Mouse (Mus musculus): ENCODE measurements around the gene Lsm12.
A peak's percentile ranks its signal among the peaks of the same experiment; 100 is the strongest.

Lsm12 gene

GRCm38 (mm10) chr11:102184646-102185495, at the start of gene Lsm12:
Gene Lsm12 (minus strand): TSS chr11:102185296.
- DNase-seq (ENCODE audit: low spot score) = peak; percentile 97

GRCm38 (mm10) chr11:102230006-102230741, 45.1 kb upstream of the Lsm12 start, which contains the start of gene Hdac5:
Gene Hdac5 (minus strand): TSS chr11:102230166.
- peak; percentile 99 for DNase-seq (ENCODE audit: low spot score)

DNA sequence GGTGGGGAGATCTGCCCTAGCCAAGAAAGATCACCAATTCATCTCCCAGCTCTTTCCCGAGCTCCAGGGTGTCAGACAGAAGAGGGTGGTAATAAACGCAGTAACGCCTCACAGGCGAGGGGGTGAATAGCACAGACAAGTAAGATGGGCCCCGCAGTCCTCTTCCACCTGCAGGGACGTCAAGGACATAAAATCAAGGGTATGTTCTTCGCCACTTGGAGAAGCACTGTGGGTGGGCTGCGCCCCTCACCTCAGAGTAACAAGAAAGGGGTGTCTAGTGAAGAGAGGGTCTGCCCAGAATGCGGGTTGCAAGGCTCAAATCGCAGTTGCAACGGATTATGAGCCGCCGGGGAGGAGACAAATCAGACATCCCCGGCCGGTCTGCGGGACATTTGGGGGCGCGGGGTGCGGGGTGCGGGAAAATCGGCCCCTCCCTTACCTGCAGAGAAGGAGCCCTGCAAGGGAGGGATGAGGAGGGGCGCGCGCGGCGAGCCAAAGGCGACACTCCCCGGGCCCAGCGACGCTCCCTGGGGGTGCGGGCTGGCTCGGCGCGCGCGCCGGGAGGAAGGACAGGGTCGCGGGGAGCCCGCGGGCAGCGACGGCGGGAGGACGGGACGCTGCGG, 44.3 kb upstream of the Lsm12 start:
- DNase-seq (ENCODE audit: low spot score) = no peak

DNA sequence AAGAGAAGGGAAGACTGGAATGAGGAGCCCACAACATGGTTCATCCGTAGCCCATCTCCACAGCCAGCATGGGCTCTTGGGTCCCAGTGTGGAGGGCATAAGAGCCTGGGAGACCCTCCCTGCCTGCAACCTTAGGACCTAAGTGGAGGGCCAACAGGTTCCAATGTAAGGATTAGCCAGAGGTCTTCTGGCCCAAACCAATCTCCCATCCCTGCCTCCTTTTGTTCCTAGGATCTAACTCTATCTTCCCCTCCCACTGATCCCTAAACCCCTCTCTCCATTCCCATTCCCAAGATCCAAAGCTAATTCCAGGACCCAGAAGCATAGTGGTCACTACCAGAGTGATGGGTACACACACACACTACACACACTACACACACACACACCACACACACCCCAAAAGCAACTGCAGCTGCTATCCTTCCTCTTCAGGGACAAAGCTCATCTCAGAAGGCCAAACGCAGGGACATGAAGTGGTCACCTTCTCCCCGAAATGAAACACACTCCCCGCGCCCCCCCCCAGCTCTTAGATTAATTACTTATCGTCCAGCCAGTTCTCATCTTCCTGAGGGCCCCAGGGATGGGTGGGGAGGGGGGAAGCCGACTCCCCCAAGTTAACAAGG, 43.7 kb upstream of the Lsm12 start:
- no peak for DNase-seq (ENCODE audit: low spot score)

DNA sequence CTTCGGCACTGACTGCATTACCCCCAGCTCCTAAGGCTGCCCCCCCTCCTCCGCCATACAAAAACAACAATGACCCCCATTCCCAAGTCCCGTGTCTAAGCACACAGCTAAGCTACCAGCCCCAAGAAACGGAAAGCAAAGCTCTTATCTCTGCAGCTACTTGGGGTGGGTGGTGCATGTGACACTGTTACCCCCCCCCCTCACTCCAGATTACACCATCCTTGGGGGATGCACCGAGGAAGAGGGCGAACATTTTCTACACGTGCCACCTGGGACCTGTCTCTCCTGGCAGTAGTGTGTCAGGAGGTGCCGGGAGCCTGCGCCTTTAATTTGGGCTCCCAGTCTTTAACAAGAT, 43.1 kb upstream of the Lsm12 start:
- DNase-seq (ENCODE audit: low spot score) = no peak

DNA sequence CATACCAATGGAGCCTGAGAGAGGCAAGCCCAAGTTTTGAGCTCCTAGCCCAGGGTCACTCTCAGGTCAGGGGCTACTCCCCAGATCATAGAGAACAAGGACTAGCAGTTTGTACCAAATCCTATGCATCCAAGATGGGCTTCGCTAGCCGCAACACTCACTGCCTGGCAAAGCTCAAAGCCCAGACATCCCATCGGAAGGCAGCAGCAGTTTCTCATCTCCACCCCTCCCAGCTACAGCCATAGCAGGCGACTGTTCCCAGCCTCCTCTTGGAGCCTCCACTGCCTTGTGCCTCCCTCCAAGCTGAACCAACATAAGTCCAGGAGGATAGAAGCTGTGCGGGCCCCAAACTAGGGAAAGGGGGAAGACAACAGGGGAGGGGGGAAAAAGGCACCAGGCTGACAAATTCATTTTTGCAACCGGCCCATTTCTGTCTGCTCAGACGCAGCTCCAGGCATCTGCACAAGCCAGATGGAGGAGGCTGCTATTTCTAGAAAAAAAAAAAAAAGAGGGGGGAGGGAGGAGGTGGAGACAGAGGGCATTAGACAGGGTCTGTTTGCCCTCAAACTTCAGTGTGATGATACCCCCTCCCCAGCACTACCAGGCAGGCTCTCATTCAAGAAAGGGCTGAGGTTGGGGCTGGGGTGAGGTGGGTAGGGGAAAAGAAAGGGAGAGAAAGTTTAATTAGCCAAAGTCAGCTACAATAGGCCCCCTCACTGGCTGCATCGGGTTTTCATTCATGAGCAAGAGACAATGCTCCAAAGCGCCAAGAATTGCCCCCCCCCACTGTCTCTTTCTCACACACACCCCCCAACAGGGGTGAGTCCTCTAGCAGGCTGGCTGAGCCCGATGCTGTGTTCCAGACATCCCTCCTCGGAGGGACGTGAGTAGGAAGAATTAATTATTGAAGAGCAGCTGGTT, 42.4 kb upstream of the Lsm12 start:
- DNase-seq (ENCODE audit: low spot score) = peak; percentile 48

- no peak for DNase-seq (ENCODE audit: low spot score)
Measured at GRCm38 (mm10) chr11:102226067-102226978, 41.2 kb upstream of the Lsm12 start.

- no peak for DNase-seq (ENCODE audit: low spot score)
Measured at GRCm38 (mm10) chr11:102225221-102225620, 40.1 kb upstream of the Lsm12 start.

- DNase-seq (ENCODE audit: low spot score) = no peak
Measured at GRCm38 (mm10) chr11:102224686-102225085, 39.6 kb upstream of the Lsm12 start.

- peak; percentile 73 for DNase-seq (ENCODE audit: low spot score)
Measured at GRCm38 (mm10) chr11:102223166-102223565, 38.1 kb upstream of the Lsm12 start.

DNA sequence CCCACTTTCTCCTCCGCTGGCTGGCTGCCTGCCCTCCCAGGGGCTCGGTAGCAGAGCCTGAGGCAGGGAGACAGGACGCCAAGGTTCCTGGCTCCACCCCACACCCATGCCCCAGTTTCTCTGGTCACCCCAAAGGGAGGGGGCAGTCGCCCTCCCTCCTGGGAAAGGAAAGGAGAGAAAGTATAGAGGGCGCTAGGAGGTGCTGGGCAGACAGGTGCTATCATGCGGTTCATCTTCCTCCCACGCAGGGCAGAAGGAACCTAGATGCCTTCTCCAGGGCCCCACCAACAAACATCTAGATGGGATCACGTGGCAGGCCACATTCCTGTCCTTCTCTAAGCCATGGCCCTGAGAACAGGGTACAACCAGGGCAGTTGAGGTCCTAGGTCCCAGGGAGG, 36.9 kb upstream of the Lsm12 start:
- no peak for DNase-seq (ENCODE audit: low spot score)

DNA sequence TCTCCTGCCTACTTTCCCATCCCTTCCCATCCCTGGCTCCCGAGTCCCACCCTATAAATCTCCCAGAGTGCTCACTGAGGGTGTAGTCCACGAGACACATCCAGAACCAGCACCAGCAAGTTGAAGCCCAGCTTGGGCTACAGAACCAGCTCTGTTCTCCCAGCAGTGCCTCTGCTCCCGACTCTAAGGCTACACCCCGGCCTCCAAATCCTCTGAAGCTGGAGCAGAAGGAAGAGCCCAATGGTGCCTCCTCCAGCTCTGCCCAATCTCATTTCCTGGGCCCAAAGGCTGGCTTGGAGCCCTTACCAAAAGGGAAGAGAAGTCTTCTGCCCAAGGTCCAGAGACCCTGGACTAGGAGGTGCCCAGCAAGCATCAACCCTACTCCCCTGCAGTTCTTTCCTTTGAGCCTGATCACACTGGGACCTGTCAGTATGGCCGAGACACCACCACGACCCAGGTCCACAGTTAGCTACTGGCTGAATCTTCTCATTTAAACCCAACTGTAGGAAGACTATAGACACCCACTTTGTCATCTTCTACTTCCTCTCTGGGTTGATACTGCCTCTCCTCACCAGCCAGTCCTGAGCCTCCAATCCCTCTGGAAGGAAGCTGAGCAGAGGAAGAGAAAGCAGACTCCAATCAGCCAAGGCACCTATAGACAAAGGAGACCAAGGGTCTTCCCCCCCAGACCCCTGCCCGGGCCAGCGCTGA, 36.3 kb upstream of the Lsm12 start:
- no peak for DNase-seq (ENCODE audit: low spot score)

- DNase-seq (ENCODE audit: low spot score) = no peak
Measured at GRCm38 (mm10) chr11:102220451-102220850, 35.4 kb upstream of the Lsm12 start.

- no peak for DNase-seq (ENCODE audit: low spot score)
Measured at GRCm38 (mm10) chr11:102219994-102220346, 34.9 kb upstream of the Lsm12 start.

DNA sequence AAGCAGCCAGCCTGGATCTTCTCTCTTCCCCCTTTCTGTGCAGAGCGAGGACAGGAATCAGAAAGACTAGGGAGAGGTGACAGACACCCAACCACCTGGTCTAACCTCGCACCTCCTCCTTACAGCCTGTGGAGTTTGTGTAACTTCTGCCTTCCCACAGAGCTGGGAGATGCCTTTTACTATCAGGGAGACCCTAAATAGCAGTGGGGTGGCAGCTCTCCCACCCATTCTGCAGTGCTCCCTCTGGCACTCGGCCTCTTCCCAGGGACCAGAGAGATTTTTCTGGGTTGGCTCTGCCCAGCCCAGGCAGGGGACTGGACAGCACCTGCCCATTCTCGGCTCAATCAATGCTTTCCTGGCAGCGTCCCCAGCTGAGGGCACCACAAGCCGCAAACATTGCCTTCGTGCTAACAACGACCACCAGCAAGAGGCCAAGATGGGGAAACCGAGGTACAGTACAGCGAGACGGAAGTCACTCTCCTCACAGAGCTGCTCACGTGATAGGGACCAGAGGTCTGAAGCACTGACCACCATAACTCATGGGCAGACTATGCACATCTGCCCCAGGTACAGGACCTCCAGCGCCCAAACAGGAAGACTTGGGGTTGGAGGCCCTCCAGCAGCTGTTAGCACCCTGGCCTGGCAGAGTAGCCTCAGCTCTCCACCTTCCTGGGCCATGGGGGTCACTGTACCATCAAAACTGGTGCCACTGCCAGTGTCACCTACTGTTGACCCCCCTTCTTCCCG, 34.3 kb upstream of the Lsm12 start:
- DNase-seq (ENCODE audit: low spot score) = no peak

DNA sequence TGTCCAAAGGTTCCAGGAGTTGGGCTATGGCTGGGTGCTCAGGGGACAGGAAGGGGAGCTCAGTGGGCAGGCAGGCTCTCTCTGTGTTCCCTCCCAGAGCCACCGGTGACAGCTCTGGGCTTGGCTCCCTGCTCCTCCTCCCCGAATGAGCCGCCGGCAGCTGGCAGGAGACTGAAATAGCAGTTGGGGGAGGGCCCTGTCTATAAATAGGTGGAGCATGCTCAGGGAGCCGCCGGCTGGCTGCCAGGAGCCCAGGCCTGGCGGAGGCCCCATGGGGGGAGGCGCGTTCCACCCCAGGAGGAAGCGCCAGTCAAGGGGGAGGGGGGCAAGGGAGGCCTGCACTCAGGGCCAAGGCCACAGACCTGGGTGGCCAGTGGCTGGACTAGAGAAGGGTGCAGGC, 33.7 kb upstream of the Lsm12 start:
- peak; percentile 88 for DNase-seq (ENCODE audit: low spot score)

DNA sequence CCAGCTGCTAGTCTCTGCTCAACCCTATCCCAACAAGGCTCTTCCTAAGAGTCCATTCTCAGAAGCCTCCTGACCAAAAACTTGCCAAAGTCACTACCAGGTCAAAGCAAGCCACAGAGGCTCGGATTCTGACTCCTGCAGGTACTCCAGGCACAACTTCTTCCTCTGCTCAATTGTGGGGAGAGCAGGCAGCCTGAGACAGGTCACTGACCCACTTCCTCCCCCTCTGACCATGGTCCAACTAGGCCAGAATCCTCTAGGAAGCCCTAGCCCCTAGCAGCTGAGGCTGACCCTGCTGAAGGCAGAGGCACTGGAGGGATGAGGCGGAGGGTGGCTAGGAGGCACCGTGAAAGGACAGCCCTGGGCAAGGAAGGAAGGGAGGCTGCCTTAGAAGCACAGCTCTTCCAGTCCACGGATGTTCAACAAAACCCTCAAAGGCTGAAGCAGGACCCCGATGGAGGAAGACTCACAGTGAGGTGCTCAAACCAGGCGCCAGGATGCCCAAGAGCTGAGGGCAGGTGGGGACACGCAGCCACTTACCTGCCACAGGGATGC, 32.9 kb upstream of the Lsm12 start:
- no peak for DNase-seq (ENCODE audit: low spot score)

DNA sequence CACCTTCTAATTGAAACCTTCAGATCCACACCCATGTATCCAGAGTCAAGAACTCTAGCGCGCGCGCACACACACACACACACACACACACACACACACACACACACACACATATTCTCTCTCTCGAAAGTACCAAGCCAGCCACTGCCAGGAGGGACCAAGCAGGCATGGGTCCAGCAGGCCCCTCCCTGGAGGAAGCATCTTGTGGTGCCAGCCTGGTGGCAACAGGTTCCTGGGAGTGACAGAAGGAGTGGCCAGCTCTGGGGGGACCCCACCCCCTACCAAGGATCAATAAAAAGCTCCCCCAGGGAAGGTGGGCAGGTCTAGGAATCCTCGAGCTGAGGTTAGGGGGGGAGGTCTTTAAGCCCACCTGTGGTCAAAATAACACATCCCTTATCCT, 32.3 kb upstream of the Lsm12 start:
- DNase-seq (ENCODE audit: low spot score) = no peak

DNA sequence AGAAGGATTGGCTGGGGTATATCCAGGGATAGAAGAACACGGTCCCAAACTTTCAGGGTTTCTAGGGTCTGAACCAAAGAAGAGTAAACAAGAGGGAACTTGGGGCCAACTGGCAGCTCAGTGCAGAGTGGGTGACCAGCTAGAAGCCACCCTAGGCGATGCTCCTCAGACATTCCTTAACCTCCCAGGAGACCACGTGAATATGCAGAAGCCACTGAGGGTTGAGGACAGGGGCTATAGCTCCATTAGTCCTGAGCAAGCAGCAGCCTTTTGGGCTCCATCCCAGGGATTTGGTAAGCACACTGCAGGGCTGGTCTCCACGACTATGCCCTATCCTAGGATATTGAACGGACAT, 31.8 kb upstream of the Lsm12 start:
- DNase-seq (ENCODE audit: low spot score) = no peak
